Mouse (Mus musculus) embryonic facial prominence, embryonic 13.5 days (tissue): ENCODE results near the gene Tulp2. TPM values are rescaled to one million over a fixed set of nuclear protein-coding genes. Genes with fewer than 3 reads are reported as not detected.

ENCODE experiments used
- ATAC-seq: fragments of 200-750 bp; cut with Nextera tagmentation; 2 replicates; pipeline ENCODE4 v1.8.0; 2017; ENCODE audit warnings: low read depth; ENCODE audit not compliant: insufficient number of reproducible peaks, insufficient read depth, low FRiP score, low TSS enrichment
- H3K27ac ChIP-seq: fragments of 300-500 bp; sonication (generic); 2 replicates; pipeline ENCODE4 v1.5.1; 2015; ENCODE audit warnings: moderate library complexity, mild to moderate bottlenecking, inconsistent platforms
- H3K27me3 ChIP-seq: fragments of 300-500 bp; sonication (generic); 2 replicates; pipeline ENCODE4 v1.6.1; 2015; ENCODE audit warnings: mild to moderate bottlenecking, inconsistent platforms
- H3K36me3 ChIP-seq: fragments of 300-500 bp; sonication (generic); 2 replicates; pipeline ENCODE4 v1.6.1; 2015; ENCODE audit warnings: mild to moderate bottlenecking, inconsistent platforms
- H3K4me1 ChIP-seq: fragments of 300-500 bp; sonication (generic); 2 replicates; pipeline ENCODE4 v1.6.1; 2015; ENCODE audit warnings: inconsistent platforms
- H3K4me2 ChIP-seq: fragments of 300-500 bp; sonication (generic); 2 replicates; pipeline ENCODE4 v1.6.1; 2015; ENCODE audit warnings: moderate library complexity, mild to moderate bottlenecking, inconsistent platforms
- H3K4me3 ChIP-seq: fragments of 300-500 bp; sonication (generic); 2 replicates; pipeline ENCODE4 v1.5.1; 2015; ENCODE audit warnings: mild to moderate bottlenecking, inconsistent platforms
- H3K9ac ChIP-seq: fragments of 300-500 bp; sonication (generic); 2 replicates; pipeline ENCODE4 v1.6.1; 2015; ENCODE audit warnings: mild to moderate bottlenecking, inconsistent platforms
- H3K9me3 ChIP-seq: fragments of 300-500 bp; sonication (generic); 2 replicates; pipeline ENCODE4 v1.6.1; 2016; ENCODE audit warnings: inconsistent platforms
- WGBS: fragments of 180-500 bp; shearing (Covaris S2); methylation state at CpG from one replicate; pipeline ENCODE4 v1.1.7; 2015; ENCODE audit warnings: mixed read lengths; 5-methylcytosine and 5-hydroxymethylcytosine counted together
- polyA plus RNA-seq: library from polyadenylated mRNA; unstranded; fragments of >200 nt; fragmentation: Nextera tagmentation; extraction: Ambion mirVana; gene quantifications from 2 replicates; pipeline ENCODE4 v1.2.1, GENCODE M21; 2015

The Tulp2 gene
- 0.59 and 1.2 TPM in 2 replicates for polyA plus RNA-seq

GRCm38 (mm10) chr7:45481374-45481927, at the start of gene Tulp2:
TSS of gene Tulp2 (plus strand) at chr7:45481877.
- H3K4me3 ChIP-seq, result no peak within 1 kb of the TSS
- H3K9me3 ChIP-seq, result no peaks in the 10 kb centered on the region
- no peaks in the 10 kb centered on the region for H3K27me3 ChIP-seq
- 55% methylated on average over 15 of the region's 15 CpGs for WGBS
- no peak within 1 kb of the TSS for H3K27ac ChIP-seq
- H3K36me3 ChIP-seq, result no peaks in the 10 kb centered on the region
- no peak for ATAC-seq
- H3K9ac ChIP-seq, result no peak within 1 kb of the TSS
- H3K4me1 ChIP-seq, result no peaks in the 10 kb centered on the region
- no peak within 1 kb of the TSS for H3K4me2 ChIP-seq

DNA sequence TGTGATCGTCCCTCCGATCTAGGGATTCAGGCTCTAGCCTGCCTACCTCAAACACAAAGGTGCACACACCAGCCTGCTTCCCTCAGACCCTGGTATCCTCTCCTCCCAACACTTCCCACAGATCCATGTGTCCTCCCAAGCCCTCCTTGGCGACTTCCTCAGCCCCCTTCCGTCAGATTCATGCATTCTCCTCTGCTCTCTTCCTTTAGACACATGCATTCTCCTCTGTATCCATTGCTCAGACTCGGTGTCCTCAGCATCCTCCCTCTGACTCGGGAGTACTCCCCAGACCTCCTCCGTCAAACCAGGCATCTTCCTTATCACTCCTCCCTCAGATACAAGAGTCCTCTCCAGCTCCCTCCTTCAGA, 47.9 kb upstream of the Tulp2 start:
- Histone ChIP-seq H3K27me3 (no peaks in the 10 kb centered on the region), H3K9me3 (no peaks in the 10 kb centered on the region), H3K4me2 (peak overlapping the region; percentile 98), H3K4me3 (peak overlapping the region; percentile 91), H3K9ac (peak overlapping the region; percentile 95), H3K27ac (peak overlapping the region; percentile 90), H3K4me1 (peaks cover 43% of the 10 kb centered on the region), H3K36me3 (peaks cover 32% of the 10 kb centered on the region)
- 1% methylated on average over 7 of the region's 7 CpGs for WGBS
- no peak for ATAC-seq

- Histone ChIP-seq H3K27ac (peak within 1 kb of the TSS; percentile 90), H3K9me3 (no peaks in the 10 kb centered on the region), H3K4me1 (peaks cover 43% of the 10 kb centered on the region), H3K4me2 (peak within 1 kb of the TSS; percentile 98), H3K27me3 (no peaks in the 10 kb centered on the region), H3K9ac (peak within 1 kb of the TSS; percentile 95), H3K4me3 (peak within 1 kb of the TSS; percentile 91), H3K36me3 (peaks cover 28% of the 10 kb centered on the region)
- WGBS, result under 1% methylated on average over 45 of the region's 45 CpGs
- peak; percentile 93 for ATAC-seq
These were observed 47.3 kb upstream of the Tulp2 start, which contains the start of gene Gys1 for GRCm38 (mm10) chr7:45434203-45435015. TSS of gene Gys1 (plus strand) at chr7:45434844.

- Histone ChIP-seq H3K4me3 (peak overlapping the region; percentile 91), H3K36me3 (peaks cover 28% of the 10 kb centered on the region), H3K9me3 (no peaks in the 10 kb centered on the region), H3K27ac (peak overlapping the region; percentile 81), H3K4me2 (peak overlapping the region; percentile 98), H3K27me3 (no peaks in the 10 kb centered on the region), H3K9ac (peak overlapping the region; percentile 87), H3K4me1 (peaks cover 43% of the 10 kb centered on the region)
- WGBS, result 2% methylated on average over 16 of the region's 16 CpGs
- no peak for ATAC-seq
These were observed 46.6 kb upstream of the Tulp2 start for GRCm38 (mm10) chr7:45435038-45435437.

DNA sequence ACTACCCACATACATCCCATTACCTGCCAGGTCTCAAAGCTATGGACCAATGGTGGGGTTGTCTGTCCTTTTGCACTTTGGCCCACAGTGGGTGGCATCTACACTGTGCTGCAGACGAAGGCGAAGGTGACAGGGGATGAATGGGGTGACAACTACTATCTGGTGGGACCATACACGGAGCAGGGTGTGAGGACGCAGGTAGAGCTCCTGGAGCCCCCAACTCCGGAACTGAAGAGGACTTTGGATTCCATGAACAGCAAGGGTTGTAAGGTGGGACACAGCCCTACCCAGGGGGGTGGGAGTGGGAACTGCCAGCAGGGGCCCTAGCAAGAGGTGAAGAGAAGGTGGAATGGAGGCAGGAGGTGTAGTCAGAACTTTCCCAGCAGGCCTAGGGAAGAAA, 45.2 kb upstream of the Tulp2 start:
- H3K9me3 ChIP-seq, result no peaks in the 10 kb centered on the region
- H3K4me1 ChIP-seq, result peaks cover 43% of the 10 kb centered on the region
- peak overlapping the region; percentile 45 for H3K4me2 ChIP-seq
- ATAC-seq, result no peak
- WGBS, result 92% methylated on average over 5 of the region's 5 CpGs
- no peak overlapping the region for H3K27ac ChIP-seq
- H3K36me3 ChIP-seq, result peaks cover 26% of the 10 kb centered on the region
- no peak overlapping the region for H3K9ac ChIP-seq
- no peaks in the 10 kb centered on the region for H3K27me3 ChIP-seq
- no peak overlapping the region for H3K4me3 ChIP-seq

GRCm38 (mm10) chr7:45437046-45437445, 44.6 kb upstream of the Tulp2 start:
- Histone ChIP-seq H3K27me3 (no peaks in the 10 kb centered on the region), H3K27ac (peak overlapping the region; percentile 5; the same call in 1 of the 2 replicates), H3K4me3 (no peak overlapping the region), H3K4me1 (peaks cover 43% of the 10 kb centered on the region), H3K4me2 (peak overlapping the region; percentile 45), H3K9me3 (no peaks in the 10 kb centered on the region), H3K9ac (no peak overlapping the region), H3K36me3 (peaks cover 25% of the 10 kb centered on the region)
- no peak for ATAC-seq
- 25% methylated on average over 6 of the region's 6 CpGs for WGBS

GRCm38 (mm10) chr7:45437521-45438276, 44.0 kb upstream of the Tulp2 start, which contains the start of gene Ruvbl2:
TSS of gene Ruvbl2 (minus strand) at chr7:45438096.
- H3K27me3 ChIP-seq, result no peaks in the 10 kb centered on the region
- peak within 1 kb of the TSS; percentile 5; the same call in 1 of the 2 replicates for H3K27ac ChIP-seq
- peak within 1 kb of the TSS; percentile 12 for H3K4me3 ChIP-seq
- WGBS, result 15% methylated on average over 19 of the region's 19 CpGs
- peak within 1 kb of the TSS; percentile 46; the same call in 1 of the 2 replicates for H3K9ac ChIP-seq
- peaks cover 42% of the 10 kb centered on the region for H3K4me1 ChIP-seq
- H3K9me3 ChIP-seq, result no peaks in the 10 kb centered on the region
- H3K36me3 ChIP-seq, result peaks cover 30% of the 10 kb centered on the region
- peak within 1 kb of the TSS; percentile 45 for H3K4me2 ChIP-seq
- peak; percentile 23; the same call in 1 of the 2 replicates for ATAC-seq

DNA sequence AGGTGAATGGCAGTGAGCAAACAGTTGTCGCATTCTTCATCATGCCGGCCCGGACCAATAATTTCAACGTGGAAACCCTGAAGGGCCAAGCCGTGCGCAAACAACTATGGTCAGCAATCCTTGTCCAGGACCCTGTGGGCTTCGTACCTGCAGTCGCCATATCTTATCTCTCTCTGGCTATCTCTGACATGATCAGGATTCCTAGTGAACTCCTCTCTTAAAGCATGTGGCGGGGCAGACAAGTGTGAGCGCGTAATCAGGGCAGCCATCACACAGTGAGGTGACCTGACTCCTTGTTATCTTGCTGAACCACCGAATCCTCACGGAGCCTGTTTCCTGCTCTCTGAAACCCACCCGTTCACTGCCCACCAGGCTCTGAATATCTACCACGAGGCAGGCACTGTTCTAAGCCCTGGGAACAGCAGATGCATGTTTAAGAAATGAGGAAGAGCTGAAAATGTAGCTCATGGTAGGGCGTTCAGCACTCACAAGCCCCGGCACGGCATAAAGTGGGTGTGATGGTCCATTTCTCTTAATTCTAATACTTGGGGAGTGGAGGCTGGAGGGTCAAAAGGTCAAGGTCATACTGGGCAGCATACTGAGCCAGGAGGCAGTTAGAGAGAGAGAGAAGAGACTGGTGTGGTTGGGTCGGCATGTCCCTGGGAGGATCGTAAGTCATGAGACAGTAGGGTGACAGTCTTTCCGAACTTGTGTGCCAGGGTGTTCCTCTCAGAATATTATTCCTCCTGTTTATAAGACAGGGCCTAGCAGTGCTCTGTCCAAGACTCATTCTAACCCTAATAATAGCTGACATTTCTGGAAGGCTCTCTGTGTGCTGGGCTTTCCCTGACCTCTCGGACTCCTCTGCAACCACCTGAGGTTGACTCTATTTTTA, 37.9 kb upstream of the Tulp2 start:
- no peaks in the 10 kb centered on the region for H3K9me3 ChIP-seq
- H3K36me3 ChIP-seq, result peaks cover 75% of the 10 kb centered on the region
- H3K9ac ChIP-seq, result no peak overlapping the region
- H3K27ac ChIP-seq, result no peak overlapping the region
- peaks cover 3% of the 10 kb centered on the region; the same call in 1 of the 2 replicates for H3K4me1 ChIP-seq
- H3K4me2 ChIP-seq, result no peak overlapping the region
- 88% methylated on average over 22 of the region's 22 CpGs for WGBS
- H3K27me3 ChIP-seq, result no peaks in the 10 kb centered on the region
- H3K4me3 ChIP-seq, result no peak overlapping the region
- no peak for ATAC-seq

- ATAC-seq, result no peak
- no peaks in the 10 kb centered on the region for H3K27me3 ChIP-seq
- H3K4me2 ChIP-seq, result no peak overlapping the region
- H3K9ac ChIP-seq, result no peak overlapping the region
- H3K36me3 ChIP-seq, result peaks cover 70% of the 10 kb centered on the region
- no peak overlapping the region for H3K4me3 ChIP-seq
- no peaks in the 10 kb centered on the region for H3K9me3 ChIP-seq
- peaks cover 3% of the 10 kb centered on the region; the same call in 1 of the 2 replicates for H3K4me1 ChIP-seq
- H3K27ac ChIP-seq, result no peak overlapping the region
These were observed 35.1 kb upstream of the Tulp2 start for GRCm38 (mm10) chr7:45446589-45446988.

GRCm38 (mm10) chr7:45447325-45447990, 34.2 kb upstream of the Tulp2 start:
- H3K36me3 ChIP-seq, result peaks cover 73% of the 10 kb centered on the region
- 26% methylated on average over 11 of the region's 11 CpGs for WGBS
- no peaks in the 10 kb centered on the region for H3K9me3 ChIP-seq
- ATAC-seq, result no peak
- no peak overlapping the region for H3K4me3 ChIP-seq
- peaks cover 3% of the 10 kb centered on the region; the same call in 1 of the 2 replicates for H3K4me1 ChIP-seq
- H3K27me3 ChIP-seq, result no peaks in the 10 kb centered on the region
- peak overlapping the region; percentile 51; the same call in 1 of the 2 replicates for H3K27ac ChIP-seq
- H3K4me2 ChIP-seq, result no peak overlapping the region
- 0 out of 2 replicates have a peak overlapping the region, but pooled peaks have one; percentile 32 for H3K9ac ChIP-seq
